Mouse (Mus musculus) stomach, embryonic 14.5 days (tissue): ENCODE results near the gene Ermard. TPM values are rescaled to one million over a fixed set of nuclear protein-coding genes. Genes with fewer than 3 reads are reported as not detected.

Source experiments
- ATAC-seq: fragments of 200-750 bp; cut with Nextera tagmentation; 2 replicates; pipeline ENCODE4 v1.8.0; 2017; ENCODE audit warnings: low read depth, moderate TSS enrichment; ENCODE audit not compliant: insufficient number of reproducible peaks, insufficient read depth, low FRiP score
- H3K27ac ChIP-seq: fragments of 300-500 bp; sonication (generic); 2 replicates; pipeline ENCODE4 v1.5.1; 2014; ENCODE audit warnings: mild to moderate bottlenecking, low read length, moderate library complexity, mixed read lengths
- H3K27me3 ChIP-seq: fragments of 300-500 bp; sonication (generic); 2 replicates; pipeline ENCODE4 v1.6.1; 2014; ENCODE audit warnings: low read length, control low read depth, mixed read lengths; ENCODE audit not compliant: control insufficient read depth, insufficient read depth
- H3K36me3 ChIP-seq: fragments of 300-500 bp; sonication (generic); 2 replicates; pipeline ENCODE4 v1.6.1; 2014; ENCODE audit warnings: mild to moderate bottlenecking, control low read depth, low read length, moderate library complexity, mixed read lengths; ENCODE audit not compliant: control insufficient read depth, insufficient read depth
- H3K4me1 ChIP-seq: fragments of 300-500 bp; sonication (generic); 2 replicates; pipeline ENCODE4 v1.6.1; 2014; ENCODE audit warnings: low read length, control low read depth, mixed read lengths; ENCODE audit not compliant: control insufficient read depth, insufficient read depth
- H3K4me2 ChIP-seq: fragments of 300-500 bp; sonication (generic); replicated peaks from 2 replicates; pipeline ENCODE4 v1.6.1; 2014; ENCODE audit warnings: low read depth, low read length, control low read depth
- H3K4me3 ChIP-seq: fragments of 300-500 bp; sonication (generic); 2 replicates; pipeline ENCODE4 v1.5.1; 2014; ENCODE audit warnings: low read depth, low read length, control low read depth
- H3K9ac ChIP-seq: fragments of 300-500 bp; sonication (generic); replicated peaks from 2 replicates; pipeline ENCODE4 v1.6.1; 2014; ENCODE audit warnings: low read depth, mild to moderate bottlenecking, control low read depth, low read length, moderate library complexity, mixed read lengths
- H3K9me3 ChIP-seq: fragments of 300-500 bp; sonication (generic); 2 replicates; pipeline ENCODE4 v1.6.1; 2016; ENCODE audit warnings: low read depth, low read length, control low read depth; ENCODE audit not compliant: control insufficient read depth
- WGBS: fragments of 180-500 bp; shearing (Covaris S2); extraction: QIAGEN DNeasy Blood & Tissue Kit; methylation state at CpG from one replicate; pipeline ENCODE4 v1.1.7; 2014; 5-methylcytosine and 5-hydroxymethylcytosine counted together
- polyA plus RNA-seq: library from polyadenylated mRNA; unstranded; fragments of >200 nt; fragmentation: Nextera tagmentation; extraction: Ambion mirVana; gene quantifications from 2 replicates; pipeline ENCODE4 v1.2.1, GENCODE M21; 2014

Gene Ermard
- polyA plus RNA-seq, 1 experiment from 2014 or later: 97.4 TPM

DNA sequence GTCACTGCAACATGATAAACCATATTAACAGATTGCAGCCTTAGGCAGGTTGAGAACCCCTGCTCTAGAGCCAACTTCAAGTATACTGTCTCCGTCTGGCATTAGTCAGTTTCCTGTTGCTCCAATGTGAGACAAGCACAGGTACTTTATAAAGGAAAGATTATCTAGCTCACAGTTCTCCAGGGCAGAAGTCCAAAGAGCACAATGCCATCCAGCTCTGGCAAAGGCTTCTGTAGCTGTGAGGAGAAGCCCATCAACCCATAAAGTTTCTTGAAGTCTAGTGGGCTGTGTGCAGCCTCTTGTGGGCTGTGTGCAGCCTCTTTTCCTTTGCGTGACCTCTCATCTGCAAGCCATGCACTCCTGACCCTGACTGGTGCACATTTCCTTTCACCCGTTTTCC, 74.5 kb downstream of the Ermard start:
- no peak overlapping the region for H3K4me2 ChIP-seq
- ATAC-seq: no peak
- no peak overlapping the region for H3K9ac ChIP-seq
- H3K27me3 ChIP-seq: no peaks in the 10 kb centered on the region
- 69% methylated on average over 3 of the region's 3 CpGs for WGBS
- H3K27ac ChIP-seq: no peak overlapping the region
- H3K9me3 ChIP-seq: no peaks in the 10 kb centered on the region
- no peaks in the 10 kb centered on the region for H3K36me3 ChIP-seq
- H3K4me1 ChIP-seq: peaks cover 3% of the 10 kb centered on the region; the same call in 1 of the 2 replicates
- no peak overlapping the region for H3K4me3 ChIP-seq

DNA sequence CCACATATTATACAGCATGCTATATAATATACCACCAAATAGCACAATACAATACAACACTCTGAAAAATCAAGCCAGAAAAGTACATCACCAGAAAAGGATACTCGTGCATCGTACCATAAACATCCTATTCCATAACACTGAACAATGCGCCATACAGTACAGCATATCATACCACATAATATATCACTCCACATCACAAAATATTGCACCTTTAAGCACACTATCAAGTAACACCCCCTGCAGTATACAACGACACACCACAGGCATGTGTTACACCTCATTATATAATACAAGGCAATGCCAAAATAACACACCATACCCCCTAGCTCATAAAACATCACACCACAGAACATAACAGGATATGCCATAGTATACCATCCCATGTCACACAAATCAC, 79.1 kb downstream of the Ermard start:
- Histone ChIP-seq H3K27me3 (no peaks in the 10 kb centered on the region), H3K9me3 (no peaks in the 10 kb centered on the region), H3K4me1 (no peaks in the 10 kb centered on the region), H3K4me3 (no peak overlapping the region), H3K36me3 (no peaks in the 10 kb centered on the region), H3K4me2 (no peak overlapping the region), H3K9ac (no peak overlapping the region), H3K27ac (no peak overlapping the region)
- no peak for ATAC-seq
- 85% methylated on average over 4 of the region's 4 CpGs for WGBS

DNA sequence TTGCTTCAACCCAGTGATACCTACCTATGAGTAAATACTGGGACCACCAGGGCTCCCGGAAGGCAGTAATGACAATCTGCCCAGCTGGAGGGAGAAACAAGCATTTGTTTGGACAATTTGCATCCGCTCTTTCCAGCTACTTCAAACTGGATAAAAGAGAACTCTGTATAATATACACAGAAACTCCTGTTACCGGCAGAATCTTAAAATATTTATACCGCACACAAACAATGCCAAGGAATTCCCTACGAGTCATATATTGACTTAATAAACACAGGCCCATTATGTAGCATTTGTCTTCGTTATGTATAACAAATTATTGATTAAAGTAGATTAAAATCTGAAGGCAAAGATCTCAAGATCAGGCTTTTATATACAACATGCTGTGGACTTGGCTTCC, 79.6 kb downstream of the Ermard start:
- Histone ChIP-seq H3K4me3 (no peak overlapping the region), H3K9ac (no peak overlapping the region), H3K4me2 (no peak overlapping the region), H3K4me1 (no peaks in the 10 kb centered on the region), H3K9me3 (no peaks in the 10 kb centered on the region), H3K36me3 (no peaks in the 10 kb centered on the region), H3K27ac (no peak overlapping the region), H3K27me3 (no peaks in the 10 kb centered on the region)
- WGBS: 30% methylated on average over 6 of the region's 6 CpGs
- no peak for ATAC-seq

DNA sequence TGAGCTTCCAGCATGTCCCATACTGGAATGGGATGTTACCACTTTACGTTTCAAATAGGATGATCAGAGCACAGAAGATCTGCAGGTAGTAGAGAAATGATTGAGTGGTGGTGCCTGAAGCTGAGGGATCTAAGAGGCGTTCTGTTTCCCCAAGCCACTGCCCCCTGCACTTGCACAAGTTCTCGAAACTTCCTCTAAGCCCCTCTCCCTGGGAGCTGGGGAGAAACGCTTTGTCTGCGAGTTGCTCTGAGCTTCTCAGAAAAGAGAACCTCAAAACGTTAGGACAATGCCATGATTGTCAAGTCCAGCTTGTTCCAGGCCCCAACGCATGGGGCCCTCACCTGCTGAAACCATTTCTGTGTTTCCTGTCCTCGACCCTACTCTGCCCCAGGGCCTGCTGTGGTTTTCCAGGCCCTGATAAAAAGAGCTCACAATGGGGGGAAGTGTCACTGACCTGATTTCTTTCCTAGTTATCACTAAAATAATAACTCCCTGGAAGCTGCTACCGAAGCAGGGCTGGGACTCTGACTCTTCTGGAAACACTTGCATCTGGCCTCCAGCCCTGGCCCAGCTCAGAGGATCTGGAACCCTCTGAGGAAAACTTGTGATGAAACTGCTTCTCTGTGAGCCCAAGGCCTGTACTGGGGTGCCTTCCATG, 88.8 kb downstream of the Ermard start:
- Histone ChIP-seq H3K9me3 (no peaks in the 10 kb centered on the region), H3K4me3 (no peak overlapping the region), H3K4me2 (no peak overlapping the region), H3K4me1 (no peaks in the 10 kb centered on the region), H3K36me3 (no peaks in the 10 kb centered on the region), H3K27ac (no peak overlapping the region), H3K9ac (no peak overlapping the region), H3K27me3 (no peaks in the 10 kb centered on the region)
- ATAC-seq: no peak
- 64% methylated on average over 9 of the region's 9 CpGs for WGBS

DNA sequence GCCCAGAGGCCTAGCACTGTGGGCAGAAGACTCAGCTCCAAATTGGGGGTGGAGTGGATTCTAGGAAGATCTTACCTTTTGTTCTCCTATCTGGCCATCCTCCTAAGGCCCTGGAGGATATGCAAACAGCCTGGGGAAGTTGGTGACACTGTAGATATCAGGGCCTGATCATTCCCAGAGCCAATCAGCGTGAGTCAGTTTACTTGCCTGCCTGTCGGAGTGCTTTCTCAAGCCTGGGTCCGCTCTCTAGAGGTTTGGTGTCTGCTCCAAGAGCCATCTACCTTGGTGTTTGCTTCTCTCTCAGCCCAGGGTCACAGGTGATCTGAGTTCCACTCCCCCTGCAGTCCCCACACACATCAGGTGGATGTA, 89.3 kb downstream of the Ermard start:
- Histone ChIP-seq H3K9ac (no peak overlapping the region), H3K27ac (no peak overlapping the region), H3K27me3 (no peaks in the 10 kb centered on the region), H3K4me3 (no peak overlapping the region), H3K9me3 (no peaks in the 10 kb centered on the region), H3K36me3 (no peaks in the 10 kb centered on the region), H3K4me2 (no peak overlapping the region), H3K4me1 (no peaks in the 10 kb centered on the region)
- ATAC-seq: no peak
- 85% methylated on average over 3 of the region's 3 CpGs for WGBS

DNA sequence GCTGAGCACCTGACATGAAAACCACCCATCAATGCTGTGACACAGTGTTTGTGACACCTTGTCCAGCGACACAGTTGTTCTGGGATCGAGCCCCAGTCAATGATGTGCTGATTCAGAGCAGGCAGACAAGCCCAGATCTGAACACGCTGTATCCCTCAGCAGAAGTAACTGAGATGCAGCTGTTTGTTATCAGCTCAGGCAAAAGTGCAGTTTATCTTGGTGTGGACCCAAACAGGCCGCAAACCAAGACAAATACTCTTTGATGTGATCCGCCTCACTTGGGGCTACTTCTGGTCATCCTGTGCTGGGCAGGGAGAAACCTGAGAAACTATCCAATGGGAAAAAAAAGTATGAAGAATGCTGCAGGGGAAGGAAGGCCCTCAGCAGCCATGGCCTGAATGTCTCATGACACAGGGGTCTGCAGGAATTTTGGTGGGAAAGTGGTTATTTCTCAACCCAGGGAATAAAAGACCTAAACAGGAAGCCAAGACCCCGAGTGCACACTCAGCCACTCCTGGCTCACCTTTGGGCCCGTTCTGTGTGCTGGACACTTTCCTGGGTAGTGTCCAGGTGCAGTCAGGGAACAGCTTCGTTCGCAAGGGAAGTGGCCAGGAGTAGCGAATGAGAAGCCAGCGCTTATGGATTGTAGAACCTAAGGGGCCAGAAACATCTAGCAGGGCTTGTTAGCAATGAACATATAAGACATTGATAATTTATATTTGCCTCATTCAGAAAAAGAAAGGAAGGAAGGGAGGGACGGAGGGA, 94.1 kb downstream of the Ermard start:
- H3K4me2 ChIP-seq: no peak overlapping the region
- whole genome bisulfite sequencing: 79% methylated on average over 12 of the region's 12 CpGs
- H3K9ac ChIP-seq: no peak overlapping the region
- no peak overlapping the region for H3K27ac ChIP-seq
- H3K36me3 ChIP-seq: no peaks in the 10 kb centered on the region
- no peaks in the 10 kb centered on the region for H3K9me3 ChIP-seq
- no peaks in the 10 kb centered on the region for H3K4me1 ChIP-seq
- H3K4me3 ChIP-seq: no peak overlapping the region
- no peak for ATAC-seq
- no peaks in the 10 kb centered on the region for H3K27me3 ChIP-seq

DNA sequence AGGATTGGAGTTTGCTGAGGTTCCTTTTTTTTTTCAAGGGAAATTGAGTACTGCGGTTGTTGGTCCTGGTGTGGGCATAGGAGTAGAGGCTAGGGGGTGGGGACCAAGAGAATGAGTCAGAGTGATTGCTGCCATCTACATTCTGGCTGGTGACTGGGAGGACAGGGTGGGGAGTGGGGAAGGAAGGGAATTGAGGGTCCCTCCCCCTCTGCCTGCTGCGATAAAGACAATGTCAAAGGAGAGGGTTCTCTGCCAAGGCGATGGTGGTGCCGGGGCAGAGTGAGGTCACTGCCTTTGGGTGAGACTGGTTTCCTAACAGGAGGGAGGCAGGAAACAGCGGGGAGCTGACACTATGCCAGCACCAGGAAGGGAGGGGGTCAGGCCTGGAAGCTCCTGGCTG, 96.4 kb downstream of the Ermard start:
- Histone ChIP-seq H3K27ac (no peak overlapping the region), H3K4me2 (no peak overlapping the region), H3K27me3 (no peaks in the 10 kb centered on the region), H3K9ac (no peak overlapping the region), H3K4me3 (no peak overlapping the region), H3K4me1 (no peaks in the 10 kb centered on the region), H3K36me3 (no peaks in the 10 kb centered on the region), H3K9me3 (no peaks in the 10 kb centered on the region)
- ATAC-seq: 0 out of 2 replicates have a peak, but pooled peaks have one; percentile 53
- WGBS: 66% methylated on average over 4 of the region's 5 CpGs
